Mouse (Mus musculus) ES-Bruce4 (cell line): ENCODE measurements around the gene Id2.

Experiments used
- CTCF ChIP-seq: IDR thresholded peaks from one replicate; pipeline ENCODE4 v1.8.1; 2011; ENCODE audit warnings: low read depth, low read length
- EP300 ChIP-seq: IDR thresholded peaks from 2 replicates; pipeline ENCODE4 v1.6.1; 2011; ENCODE audit warnings: low read depth, low read length; ENCODE audit not compliant: insufficient read depth
- POLR2A ChIP-seq: IDR thresholded peaks from one replicate; pipeline ENCODE4 v1.8.1; 2011; ENCODE audit warnings: low read length; ENCODE audit not compliant: insufficient read depth

DNA sequence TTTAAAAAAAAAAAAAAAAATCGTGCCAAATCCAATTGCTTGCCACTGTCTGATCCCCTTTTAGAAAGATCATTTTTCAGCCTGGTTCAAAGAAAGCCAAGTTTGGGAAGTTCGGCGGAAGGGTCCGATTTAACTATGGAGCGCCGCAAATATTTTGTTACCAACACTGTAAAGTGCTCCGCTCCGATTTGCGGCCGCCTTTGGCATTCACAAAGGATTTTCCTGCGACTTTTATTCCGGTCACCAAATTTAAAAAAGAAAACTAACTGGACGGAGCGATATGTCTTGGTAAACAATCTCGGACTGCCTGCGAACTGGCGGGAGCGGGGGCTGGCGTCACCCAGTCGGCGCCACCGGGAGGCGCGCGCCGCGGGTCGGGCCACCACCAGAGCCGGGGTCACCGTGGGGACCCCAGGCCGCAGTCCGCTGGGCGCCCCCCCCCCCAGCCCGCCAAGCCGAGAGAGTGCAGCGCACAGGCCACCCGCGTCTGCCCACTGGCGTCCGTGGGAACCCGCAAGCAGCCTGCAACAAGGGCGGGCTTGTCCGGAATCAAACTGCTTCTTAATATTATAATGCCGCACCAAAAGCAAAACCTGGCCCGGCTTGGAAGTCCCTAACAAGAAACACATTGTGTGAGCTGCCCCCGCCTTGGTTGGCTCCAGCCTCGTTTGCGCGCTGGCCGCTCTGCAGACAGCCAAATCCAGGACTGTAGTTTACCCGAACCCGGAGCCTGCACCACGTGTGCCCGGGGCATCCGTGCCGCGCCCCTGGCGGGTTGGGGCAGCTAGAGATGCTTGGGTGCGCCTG, 3.7 kb upstream of the Id2 start:
- no peak for TF ChIP-seq POLR2A
- TF ChIP-seq CTCF: no peak
- TF ChIP-seq EP300: no peak
